Mouse (Mus musculus): ENCODE measurements at regions not wholly inside any gene's neighbourhood (a gene's known extent, or its start where the extent isn't known, plus 50 kb on each side); places are given as distances from the start of the nearest gene placed in this dataset.

DNA sequence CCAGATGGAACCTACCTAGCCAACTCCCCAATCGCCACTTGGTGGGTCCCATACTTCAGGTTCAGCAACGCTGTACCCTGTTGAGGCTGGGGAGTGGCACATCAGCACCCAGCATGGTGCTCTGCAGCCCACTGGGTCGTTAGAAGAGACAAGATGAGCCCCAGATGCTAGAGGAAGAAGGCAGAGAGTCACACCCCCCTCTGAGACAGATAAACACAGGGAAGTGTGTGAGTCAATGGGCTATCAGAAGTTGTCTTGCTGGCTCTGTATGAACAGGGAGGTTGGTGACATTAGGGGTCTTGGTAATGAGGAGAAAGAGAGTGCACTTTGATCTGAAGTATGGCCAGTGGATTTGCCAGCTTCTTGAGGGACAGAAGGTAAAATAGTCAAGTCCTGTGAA lies 101.7 kb upstream of the Mki67 start:
- no peak for DNase-seq (ENCODE audit: low read depth, low spot score)

DNA sequence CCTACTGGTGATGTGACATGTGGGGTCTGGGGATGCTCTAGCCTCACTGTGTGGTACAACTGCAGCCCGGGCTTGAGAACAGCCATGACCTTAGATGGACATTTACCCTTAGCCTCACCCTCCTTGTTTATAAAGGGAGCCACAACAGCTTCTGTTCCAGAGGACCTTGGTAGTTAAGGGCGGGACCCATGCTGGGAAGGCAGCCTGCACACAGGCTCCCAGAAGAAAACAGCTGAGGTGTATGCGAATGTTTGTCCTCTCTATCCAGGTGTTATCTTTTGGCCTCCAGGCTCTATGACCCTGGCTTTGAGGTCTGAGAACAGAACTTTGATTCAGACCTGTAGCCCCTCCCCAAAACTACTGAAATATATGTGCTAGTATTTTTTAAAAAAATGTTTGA lies 102.1 kb upstream of the Mki67 start:
- no peak for DNase-seq (ENCODE audit: low read depth, low spot score)

DNA sequence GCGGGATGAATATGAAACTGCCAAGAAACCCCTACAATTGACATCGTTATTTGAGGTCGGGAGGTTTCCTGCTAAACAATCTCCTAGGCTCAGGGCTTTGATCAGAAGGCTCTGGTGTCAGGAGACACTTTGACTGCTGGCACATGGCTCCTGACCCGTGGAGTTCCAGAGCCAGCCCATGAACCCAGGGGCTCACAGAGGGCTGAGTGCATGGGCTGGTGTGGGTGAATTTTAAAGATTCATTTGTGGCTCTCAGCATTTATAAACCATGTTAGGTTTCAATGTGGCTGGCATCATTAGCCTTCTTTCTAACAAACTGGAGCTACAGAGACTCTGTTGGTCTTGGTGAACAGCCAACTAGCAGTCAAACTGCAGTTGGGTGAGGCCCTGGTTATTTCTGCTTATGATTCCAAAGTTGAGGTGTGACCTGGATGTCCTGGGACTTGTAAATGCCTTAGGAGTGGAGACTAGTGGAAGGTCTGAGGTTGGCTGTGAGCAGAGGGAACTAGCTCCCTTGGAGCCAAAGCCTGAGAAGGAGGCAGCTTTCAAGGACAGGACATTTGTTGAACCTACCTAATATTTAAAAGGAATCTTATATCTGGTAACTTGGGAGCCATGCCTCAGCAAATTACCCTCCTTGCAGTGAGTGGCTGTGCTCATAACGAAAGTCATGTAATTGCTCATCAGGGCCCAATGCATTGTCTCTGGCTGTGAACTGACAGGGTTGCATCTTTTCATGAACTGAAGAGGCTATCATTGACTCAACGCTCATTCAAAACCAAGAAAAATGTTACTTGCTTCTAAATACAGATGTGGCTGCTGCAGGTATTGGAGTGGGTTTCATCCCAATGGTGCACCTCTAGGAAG lies 108.0 kb upstream of the Mki67 start:
- no peak for DNase-seq (ENCODE audit: low read depth, low spot score)

DNA sequence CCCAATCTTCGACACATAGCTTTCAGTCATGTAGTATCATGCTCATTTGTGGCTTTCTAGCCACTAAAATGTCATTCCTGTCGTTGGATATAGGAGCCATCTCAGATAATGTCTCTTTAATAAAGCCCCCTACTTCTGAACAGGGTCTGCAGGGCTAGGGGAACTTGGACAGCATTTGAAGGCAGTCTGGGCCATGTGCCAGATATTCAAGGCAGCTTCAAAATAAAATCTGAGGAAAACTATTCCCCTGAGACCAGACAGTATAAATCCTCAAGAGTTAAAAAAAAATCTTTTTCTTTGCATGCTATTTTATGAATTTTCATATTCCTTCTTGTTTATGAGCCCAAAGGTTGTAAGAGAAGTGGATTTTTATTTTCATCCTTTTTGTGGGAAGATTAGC lies 113.1 kb upstream of the Mki67 start:
- DNase-seq (ENCODE audit: low read depth, low spot score) = no peak

DNA sequence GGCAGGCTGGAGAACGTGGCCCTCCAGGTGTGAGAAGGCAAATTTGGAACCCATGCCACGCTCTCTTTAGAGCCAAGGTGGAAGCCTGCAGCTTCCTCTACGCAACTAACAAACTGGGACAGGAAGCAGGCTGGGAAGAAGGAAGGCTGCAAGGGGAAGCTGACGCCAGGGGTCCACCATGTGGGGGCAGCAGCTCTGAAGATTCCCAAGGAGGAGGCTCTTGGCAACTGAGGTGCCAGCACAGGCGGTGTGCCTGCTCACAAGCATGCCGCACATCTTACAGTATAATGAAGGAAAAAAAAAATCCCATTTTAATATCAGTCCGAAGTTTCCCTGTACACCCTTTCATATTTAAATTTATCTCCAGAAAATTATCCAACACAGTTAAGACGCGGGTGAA lies 117.3 kb upstream of the Mki67 start:
- DNase-seq (ENCODE audit: low read depth, low spot score) = no peak

DNA sequence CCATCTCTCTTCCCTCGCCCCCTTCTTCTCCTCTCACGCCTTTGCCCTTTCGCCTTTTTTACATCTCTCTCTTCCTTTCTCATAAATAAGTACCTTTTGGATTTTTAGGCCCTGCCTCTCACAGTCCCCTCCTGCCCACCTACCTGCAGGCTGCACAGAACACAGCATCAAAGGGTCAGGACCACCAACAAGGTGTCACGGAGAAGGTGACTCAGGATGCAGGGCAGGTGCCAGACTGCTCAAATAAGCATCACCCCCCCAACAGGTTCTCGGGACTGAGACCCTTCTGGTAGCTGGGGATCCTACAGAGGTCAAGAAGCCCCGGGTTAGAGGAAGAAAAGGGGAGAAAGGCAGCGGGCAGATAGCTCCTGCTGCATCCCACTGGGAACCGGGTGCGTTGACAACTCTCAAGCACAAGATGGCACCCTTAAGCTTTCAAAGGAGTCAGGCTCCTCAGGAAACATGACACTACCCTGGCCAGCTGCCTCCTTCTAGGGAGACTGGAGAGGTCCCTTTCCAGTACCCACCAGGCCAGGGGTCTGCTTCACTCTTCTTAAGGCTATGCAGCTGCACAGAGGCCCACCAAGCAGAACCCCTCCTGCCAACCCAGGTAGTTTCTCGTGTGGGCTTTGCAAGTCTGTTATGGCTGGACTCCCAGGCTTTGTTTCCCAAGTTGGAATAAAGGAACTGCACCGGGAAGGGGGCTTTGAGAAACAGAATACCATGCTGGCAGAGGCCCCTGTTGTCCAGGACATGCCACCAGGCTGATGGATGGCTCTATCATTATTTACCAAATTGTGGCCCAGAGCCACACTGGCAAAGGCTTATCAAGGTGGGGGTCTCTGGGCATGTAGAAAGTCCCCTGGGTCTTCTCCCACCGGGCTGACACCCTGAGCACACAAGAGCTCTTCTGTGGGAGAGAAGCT lies 120.9 kb upstream of the Mki67 start:
- peak; percentile 56 for DNase-seq (ENCODE audit: low read depth, low spot score)

DNA sequence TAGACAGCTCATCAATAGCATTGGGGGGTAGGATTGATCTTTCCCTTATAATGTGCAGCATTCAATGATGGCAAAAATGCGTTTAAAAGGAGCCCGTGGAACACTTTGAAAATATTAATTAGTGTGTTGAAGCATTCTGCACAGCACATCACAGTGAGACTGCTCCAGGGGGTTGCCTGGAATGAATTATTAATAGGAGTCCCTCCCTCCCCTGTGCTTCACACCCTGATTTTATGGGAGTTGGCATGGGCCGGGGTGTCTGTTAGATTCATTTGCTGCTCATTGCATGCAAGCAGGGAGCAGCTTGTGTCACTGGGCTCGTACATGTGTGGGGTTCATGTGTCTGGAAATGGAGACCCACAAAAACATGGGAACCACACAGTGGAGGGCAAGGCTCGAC lies 127.9 kb upstream of the Mki67 start:
- DNase-seq (ENCODE audit: low read depth, low spot score) = no peak

DNA sequence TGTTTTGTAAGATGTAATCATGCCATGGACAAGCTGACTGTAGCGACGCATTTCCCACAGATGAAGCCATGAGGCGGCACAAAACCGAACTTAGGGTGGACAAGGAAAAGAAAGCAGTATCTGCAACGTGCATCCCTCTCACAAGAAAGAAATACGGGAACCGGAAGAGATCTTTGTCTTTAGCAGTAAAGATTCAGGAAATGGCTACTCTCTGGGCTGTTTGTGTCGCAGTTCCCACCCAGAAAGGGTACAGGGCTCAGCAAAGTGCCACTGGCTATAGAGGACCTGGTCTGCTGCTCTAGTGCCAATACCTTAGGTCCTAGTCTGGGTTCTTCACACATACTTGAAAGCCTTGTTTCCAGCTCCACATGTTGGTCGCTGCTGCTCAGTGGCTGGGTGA lies 131.1 kb upstream of the Mki67 start:
- no peak for DNase-seq (ENCODE audit: low read depth, low spot score)

DNA sequence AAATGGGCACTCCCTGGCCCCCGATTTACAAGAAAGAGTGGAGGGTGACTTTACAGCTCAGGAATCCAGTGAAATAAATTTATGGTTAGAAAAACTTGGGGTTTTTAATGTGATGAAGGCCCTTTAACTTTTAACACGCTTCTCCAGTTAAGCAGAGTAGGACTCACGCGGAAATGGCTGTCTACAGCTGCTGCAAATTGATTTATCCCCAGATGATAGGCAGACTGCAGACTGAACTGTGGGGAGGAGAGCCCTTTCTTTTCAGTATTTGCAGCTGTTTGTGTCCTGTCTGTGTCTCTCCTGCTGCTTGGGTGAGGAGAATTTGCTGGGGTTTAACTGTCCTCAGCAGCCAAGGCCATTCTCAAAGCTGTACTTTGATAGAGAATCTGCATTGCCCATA lies 132.0 kb upstream of the Mki67 start:
- DNase-seq (ENCODE audit: low read depth, low spot score) = no peak

DNA sequence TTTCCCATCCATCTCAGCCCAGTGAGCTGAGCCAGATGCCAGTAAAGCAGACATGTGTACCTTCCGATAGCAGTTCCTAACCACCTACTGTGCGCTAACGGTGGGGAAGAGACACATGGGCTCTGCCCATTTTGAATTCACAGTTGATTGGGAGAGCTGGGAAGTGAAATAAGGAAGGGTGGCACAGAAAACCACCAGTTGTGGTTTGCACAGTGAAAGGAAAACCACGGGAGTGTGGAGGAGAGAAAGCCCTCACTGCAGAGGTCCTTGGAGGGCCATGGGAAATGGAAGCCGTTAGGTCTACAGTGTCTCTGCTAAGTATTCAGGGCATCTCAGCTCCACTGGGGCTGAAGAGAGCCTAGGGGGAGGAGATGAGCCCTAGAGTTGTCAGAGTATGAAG lies 132.7 kb upstream of the Mki67 start:
- no peak for DNase-seq (ENCODE audit: low read depth, low spot score)

DNA sequence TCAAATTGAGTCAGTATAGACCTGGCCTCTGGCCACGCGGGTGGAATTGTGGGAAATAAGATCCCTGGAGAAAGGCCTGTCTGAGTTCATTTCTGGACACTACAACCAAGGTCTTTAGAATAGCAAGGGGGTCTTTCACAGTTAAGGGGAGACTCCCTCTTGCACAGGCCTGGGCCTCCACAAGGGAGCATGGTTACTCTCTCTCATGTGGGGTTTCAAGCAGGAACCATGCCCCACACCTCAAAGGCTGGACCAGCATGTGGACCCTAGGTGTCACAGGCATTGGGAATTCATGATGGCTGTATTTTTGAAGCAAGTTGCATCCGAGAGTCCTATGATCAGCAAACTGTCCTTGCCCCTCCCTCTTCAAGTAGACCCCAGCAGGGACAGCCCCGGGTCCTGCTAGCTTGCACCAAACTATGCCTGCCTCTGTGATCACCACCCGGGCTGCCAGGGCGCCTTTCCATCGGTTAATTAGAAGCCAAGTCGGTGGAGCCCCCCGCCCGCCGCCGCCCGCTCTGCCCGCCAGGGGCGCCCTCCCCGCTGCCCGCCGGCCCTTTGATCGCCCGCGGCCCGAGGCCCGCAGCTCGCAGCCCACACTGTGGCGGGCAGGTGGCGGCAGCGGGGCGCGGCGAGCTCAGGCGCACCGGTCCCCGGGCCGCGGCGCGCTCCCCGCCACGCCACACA lies 137.1 kb upstream of the Mki67 start:
- DNase-seq (ENCODE audit: low read depth, low spot score) = peak; percentile 16

DNA sequence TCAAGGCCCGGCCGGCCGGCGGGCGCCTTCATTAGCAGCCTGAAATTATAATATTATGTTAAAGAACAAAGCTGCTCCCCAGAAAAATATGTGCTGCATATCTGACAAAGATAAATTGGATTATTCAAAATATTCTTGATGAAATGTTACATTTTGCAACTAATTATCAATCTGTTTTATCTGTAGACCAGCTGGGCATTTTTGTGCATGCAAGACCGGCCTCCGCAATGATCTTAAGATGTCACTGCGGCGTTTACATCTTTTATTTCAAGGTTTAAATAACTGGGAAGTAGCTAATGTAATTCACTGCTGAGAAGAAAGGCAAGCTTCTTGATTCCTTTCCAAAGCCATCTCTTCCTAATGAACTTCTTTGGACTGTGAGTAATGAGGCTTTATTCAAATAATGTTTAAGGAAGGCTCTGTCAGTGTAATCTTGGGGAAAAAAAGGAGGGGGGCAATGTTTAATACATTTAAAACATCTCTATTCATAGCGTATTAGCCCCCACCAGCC lies 137.7 kb upstream of the Mki67 start:
- no peak for DNase-seq (ENCODE audit: low read depth, low spot score)

DNA sequence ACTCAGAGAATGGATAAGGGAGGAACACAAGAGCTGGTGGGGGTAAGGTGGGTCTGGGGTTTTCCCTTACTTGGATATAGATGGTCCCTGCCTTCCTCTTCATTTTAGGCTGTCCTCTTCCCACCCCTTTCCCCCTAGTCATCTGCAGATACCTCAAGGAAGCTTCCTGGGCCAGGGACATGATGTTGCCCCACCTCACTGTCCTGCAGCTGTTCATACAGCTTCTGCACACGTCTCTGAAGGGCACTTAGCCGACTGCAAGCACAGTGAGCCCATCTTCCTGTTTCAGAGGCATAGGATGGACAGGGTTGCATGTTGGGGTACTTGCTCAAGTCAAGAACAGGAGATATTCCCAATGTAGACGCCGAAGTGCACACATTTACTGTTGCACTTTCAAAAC lies 144.1 kb upstream of the Mki67 start:
- no peak for DNase-seq (ENCODE audit: low read depth, low spot score)

DNA sequence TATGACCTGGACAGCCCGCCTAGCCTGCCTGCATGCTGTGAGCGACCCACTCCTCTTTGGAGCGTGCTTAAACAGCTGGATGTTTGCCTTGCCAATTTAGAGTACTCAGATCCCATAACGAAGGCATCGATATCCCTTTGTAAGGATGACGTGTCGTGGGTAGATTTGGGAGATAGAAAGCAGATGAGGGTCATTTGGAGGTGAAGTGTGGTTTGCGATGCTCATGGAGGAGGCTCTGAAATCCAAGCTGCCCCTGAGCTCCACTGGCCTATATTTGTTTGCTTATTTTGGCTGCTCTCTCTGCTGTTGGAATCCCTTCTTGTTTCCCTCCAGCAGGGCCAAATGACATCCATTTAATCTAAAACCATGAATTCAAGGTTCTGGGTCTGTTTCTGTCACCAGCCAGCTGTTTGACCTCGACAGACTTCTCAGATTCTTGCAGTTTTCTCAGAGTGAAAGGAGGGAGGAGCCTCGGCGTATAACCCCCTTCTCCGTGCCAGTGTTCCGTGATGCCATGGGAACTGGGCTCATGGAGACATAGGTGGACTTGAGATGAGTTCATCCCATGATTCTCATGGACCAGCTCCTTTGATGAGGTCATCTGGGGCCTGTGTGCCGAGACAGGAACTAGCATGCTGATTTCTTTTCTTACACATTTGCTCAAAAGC lies 144.7 kb upstream of the Mki67 start:
- no peak for DNase-seq (ENCODE audit: low read depth, low spot score)

DNA sequence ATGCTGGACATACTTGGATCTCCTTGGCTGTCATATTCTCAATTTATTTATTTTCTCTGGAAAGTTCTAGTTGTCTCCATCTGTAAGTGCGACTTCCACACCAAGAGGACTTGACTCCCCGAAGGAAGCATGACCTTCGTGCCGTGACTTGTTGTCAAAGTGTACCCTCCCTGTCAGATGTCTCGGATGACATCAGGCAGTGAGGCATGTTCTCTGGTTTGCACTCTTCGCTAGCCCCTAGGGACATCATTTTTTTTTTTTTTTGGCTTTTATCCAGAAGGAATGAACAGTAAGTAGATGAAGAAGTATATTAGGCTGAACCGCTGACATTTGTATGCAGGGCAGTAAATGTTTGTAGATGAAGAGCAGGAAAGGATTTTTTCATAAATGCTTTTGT lies 145.2 kb upstream of the Mki67 start:
- DNase-seq (ENCODE audit: low read depth, low spot score) = no peak

DNA sequence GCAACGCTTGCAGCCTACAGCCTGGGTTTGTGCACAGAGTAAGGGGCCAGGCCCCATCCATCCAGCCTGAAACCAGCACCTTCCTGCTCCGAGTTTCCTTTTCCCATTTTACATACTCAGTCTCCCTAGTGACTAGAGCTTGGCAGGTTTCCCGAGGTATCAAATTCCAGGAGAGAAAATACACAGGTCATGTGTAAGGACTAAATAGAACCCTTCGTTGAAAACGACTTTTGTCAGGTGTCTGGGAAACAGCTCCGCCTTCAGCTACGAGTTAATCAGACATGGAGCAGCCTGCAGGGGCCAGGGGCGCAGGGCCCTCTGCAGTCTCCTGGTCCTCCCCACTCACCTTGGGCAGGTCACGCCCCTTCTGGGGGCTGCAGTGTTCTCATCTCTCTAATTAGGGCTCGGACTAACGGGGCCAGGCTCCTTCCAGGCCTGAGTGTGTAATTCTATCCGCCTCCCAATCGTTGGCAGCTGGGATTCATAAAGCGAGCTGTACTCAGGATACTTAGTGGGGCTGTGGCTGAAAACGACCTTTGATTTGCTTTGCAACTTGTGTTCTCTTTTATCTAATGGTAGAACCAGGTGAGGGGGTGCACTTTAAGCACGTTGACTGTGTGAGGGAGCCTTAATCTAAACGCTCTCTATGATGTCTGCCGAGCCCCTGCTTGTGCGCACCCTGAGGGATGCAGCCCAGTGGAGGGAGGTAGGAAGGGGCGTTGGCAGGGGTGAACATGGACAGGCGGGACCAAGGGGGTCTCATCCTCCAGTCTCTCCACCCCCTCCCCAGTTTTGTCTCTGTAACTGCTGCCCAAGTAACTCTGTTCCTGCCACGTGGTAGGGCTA lies 147.6 kb upstream of the Mki67 start:
- DNase-seq (ENCODE audit: low read depth, low spot score) = no peak

DNA sequence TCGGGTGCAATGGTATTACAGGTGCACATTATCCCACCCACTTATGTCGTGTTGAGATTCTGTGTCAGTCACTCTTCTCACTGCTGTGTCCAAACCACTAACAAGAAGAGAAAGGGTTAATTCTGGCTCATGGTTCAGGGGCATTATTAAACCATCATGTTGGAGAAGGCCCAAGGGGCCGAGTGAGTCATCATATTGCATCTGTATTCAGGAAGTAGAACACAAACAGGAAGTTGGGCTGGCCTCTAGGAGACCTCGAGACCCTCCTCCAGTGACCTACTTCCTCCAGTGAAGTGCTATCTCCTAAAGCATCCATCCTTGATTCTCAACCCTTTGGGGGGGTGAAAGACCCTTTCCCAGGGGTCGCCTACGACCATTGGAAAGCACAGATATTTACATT lies 154.8 kb upstream of the Mki67 start:
- DNase-seq (ENCODE audit: low read depth, low spot score) = no peak

DNA sequence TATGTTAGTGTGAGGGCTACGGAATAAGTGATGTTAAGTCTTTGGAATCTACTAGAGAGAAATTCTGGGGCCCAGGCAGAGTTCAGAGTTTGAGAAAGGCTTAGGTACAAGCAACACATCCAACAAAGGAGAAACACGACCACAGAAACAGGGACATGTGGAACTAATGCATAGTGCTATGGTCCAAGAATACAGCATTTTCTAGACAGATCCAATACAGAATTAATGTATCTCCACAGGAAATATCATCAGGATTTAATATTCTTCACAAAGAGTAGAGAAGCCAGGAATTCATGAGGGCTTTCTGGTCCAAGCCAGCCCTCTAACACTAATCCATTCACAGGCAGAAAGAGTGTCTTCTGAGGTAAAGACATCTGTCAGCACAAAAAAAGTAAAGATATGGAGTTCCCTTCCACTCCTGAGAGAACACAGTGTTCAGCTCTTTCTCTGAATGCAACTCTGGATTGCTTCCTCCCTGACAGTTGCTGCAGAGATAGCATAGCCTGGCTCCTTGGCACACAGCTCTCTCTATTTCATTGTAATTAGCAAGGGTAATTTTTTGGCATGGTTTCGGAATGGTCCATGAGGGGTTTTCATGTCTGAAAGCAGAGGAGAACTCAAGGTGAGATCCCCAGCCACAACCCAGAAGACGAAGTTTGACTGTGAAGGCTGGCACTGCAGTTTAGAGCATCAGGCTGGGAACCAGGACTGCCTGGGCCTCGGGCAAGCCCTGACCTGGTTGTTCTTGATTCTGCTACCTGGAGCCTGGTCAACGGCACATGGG lies 161.1 kb upstream of the Mki67 start:
- DNase-seq (ENCODE audit: low read depth, low spot score) = no peak

DNA sequence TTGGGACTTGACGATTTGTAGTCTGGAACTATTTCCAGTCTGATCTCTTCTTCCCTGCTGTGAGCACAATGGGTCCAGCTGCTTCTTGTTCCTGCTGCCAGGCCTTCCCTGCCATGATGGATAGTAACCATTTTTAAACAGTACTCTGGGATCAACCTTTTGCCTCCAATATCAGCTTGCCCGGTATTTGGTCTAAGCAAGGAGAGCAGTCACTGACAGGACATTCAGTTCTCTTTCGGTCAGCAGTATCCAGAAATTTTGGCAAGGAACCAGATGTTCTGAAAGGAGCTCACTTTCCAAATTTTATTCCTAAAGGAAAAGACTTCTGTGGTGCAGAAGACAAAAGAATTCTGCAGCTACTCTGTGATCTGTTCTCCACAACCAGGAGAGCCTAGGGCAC lies 162.6 kb upstream of the Mki67 start:
- DNase-seq (ENCODE audit: low read depth, low spot score) = no peak

DNA sequence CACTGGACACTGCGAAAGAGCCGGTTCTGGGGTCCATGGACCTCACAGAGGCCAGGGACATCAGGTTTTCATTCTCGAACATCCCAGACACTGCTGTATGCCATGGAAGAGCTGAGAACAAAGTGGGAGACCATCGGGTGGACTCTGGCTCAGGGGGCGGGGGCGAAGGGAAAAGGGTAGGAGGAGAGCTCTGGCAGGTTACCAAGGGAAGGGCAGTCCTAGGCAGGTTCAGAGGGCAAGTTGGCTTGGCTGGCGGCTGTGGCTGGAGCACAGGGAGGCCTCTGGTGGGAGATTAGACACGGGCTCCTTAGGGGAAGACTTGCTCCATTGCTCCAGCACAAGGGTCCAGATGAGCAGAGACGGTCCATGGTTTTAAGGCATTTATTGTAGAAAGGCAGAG lies 164.3 kb upstream of the Mki67 start:
- DNase-seq (ENCODE audit: low read depth, low spot score) = no peak
